Mouse (Mus musculus): ENCODE measurements at regions not wholly inside any gene's neighbourhood (a gene's known extent, or its start where the extent isn't known, plus 50 kb on each side); places are given as distances from the start of the nearest gene placed in this dataset.
A peak's percentile ranks its signal among the peaks of the same experiment; 100 is the strongest.
"Not testable (repeated sequence)": the region's sequence is repeated elsewhere in the genome, so short reads cannot be mapped to it uniquely, and the experiment has no call there.

DNA sequence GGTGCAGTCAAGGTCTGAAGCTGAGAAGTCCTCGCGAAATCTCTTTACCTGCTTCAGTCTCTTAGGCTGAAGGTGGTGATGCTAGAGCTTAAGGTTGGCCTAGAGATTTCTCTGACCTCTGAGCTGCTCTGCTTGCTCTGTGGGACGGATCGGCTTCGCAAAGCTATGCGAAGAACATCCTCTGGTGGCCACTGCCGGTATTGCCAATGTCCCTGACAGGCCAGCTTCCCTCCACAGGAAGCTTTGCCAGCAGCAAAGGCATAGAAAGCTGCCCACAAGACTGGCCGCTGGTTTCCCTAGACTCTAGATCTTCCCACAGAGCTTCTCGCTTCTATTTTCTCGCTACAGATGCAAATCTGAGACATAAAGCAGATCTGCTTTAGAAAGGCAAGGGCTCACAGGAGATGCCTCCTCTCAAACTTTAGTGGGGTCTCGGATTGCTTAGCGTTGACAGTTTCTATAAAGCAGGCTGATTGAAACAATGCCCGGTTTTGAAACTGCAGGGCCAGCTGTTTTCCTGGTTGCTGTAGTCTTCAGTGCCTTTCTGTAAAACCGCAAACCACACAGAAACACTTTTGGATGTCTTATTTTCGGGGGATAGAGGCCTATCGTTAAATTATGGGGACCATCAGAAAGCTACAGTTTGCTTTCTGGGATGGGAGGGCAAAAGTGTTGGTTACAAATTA, 153.7 kb downstream of the Car8 start:
- no peak overlapping the region; the same call in 1 of the 2 replicates for H3K27ac ChIP-seq
- no peak overlapping the region for H3K4me3 ChIP-seq
- H3K36me3 ChIP-seq: no peaks in the 10 kb centered on the region
- H3K4me2 ChIP-seq (replicated peaks): peak overlapping the region; percentile 48
- no peaks in the 10 kb centered on the region for H3K9me3 ChIP-seq
- H3K4me1 ChIP-seq: 0 out of 2 replicates have a peak, but pooled peaks cover 7% of the 10 kb centered on the region
- peak; percentile 87; the same call in 1 of the 2 replicates for ATAC-seq (ENCODE audit: low FRiP score, low read depth)
- 15% methylated on average over 16 of the region's 16 CpGs for WGBS
- H3K27me3 ChIP-seq: no peaks in the 10 kb centered on the region
- H3K9ac ChIP-seq: peak overlapping the region; percentile 50; the same call in 1 of the 2 replicates

- ATAC-seq (ENCODE audit: low FRiP score, low read depth): no peak
- Histone ChIP-seq H3K9me3 (0 out of 2 replicates have a peak, but pooled peaks cover 3% of the 10 kb centered on the region), H3K36me3 (no peaks in the 10 kb centered on the region), H3K4me3 (no peak overlapping the region), H3K27ac (no peak overlapping the region), H3K27me3 (no peaks in the 10 kb centered on the region), H3K9ac (no peak overlapping the region), H3K4me1 (no peaks in the 10 kb centered on the region), H3K4me2 (replicated peaks) (no peak overlapping the region)
- WGBS: 77% methylated on average over 4 of the region's 4 CpGs
Observed at GRCm38 (mm10) chr4:8079349-8079748, 159.5 kb downstream of the Car8 start.

- no peak overlapping the region for H3K4me2 ChIP-seq (replicated peaks)
- no peaks in the 10 kb centered on the region for H3K27me3 ChIP-seq
- H3K4me1 ChIP-seq: 0 out of 2 replicates have a peak, but pooled peaks cover 5% of the 10 kb centered on the region
- no peak overlapping the region for H3K4me3 ChIP-seq
- H3K9me3 ChIP-seq: 0 out of 2 replicates have a peak, but pooled peaks cover 3% of the 10 kb centered on the region
- H3K36me3 ChIP-seq: no peaks in the 10 kb centered on the region
- no peak overlapping the region for H3K27ac ChIP-seq
- ATAC-seq (ENCODE audit: low FRiP score, low read depth): peak; percentile 75
- H3K9ac ChIP-seq: no peak overlapping the region
- 25% methylated on average over 6 of the region's 6 CpGs for WGBS
Observed at GRCm38 (mm10) chr4:8072989-8073573, 165.8 kb downstream of the Car8 start.

DNA sequence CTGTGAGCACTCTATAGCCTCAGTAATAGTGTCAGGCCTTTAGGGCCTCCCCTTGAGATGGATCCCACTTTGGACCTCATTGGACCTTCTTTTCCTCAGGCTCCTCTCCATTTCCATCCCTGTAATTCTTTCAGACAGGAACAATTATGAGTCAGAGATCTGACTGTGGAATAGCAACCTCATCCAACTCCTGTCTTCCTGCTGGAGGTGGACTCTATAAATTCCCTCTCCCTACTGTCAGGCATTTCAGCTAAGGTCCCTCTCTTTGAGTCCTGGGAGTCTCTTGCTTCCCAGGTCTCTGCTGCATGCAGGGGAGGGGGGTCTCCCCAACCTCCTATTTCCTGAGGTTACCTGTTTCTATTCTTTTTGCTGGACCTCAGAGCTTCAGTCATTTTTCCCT, 168.1 kb downstream of the Car8 start:
- not testable (repeated sequence) for H3K27ac ChIP-seq; H3K9me3 ChIP-seq; H3K36me3 ChIP-seq; H3K4me2 ChIP-seq (replicated peaks); H3K27me3 ChIP-seq; H3K4me3 ChIP-seq; H3K4me1 ChIP-seq; H3K9ac ChIP-seq; ATAC-seq (ENCODE audit: low FRiP score, low read depth)

- ATAC-seq (ENCODE audit: low FRiP score, low read depth): no peak
Observed at GRCm38 (mm10) chr4:8068086-8068485, 170.8 kb downstream of the Car8 start.

GRCm38 (mm10) chr4:8041776-8042175, 197.1 kb downstream of the Car8 start:
- Histone ChIP-seq H3K4me1 (no peaks in the 10 kb centered on the region), H3K4me3 (no peak overlapping the region), H3K4me2 (replicated peaks) (no peak overlapping the region), H3K27me3 (no peaks in the 10 kb centered on the region), H3K9ac (no peak overlapping the region), H3K36me3 (no peaks in the 10 kb centered on the region), H3K27ac (no peak overlapping the region), H3K9me3 (peaks cover 6% of the 10 kb centered on the region)
- ATAC-seq (ENCODE audit: low FRiP score, low read depth): no peak
- whole genome bisulfite sequencing: 84% methylated on average over 4 of the region's 4 CpGs

More at GRCm38 (mm10) chr4:8068086-8068485, 170.8 kb downstream of the Car8 start:
- Histone ChIP-seq H3K4me2 (replicated peaks) (no peak overlapping the region), H3K9ac (no peak overlapping the region), H3K27me3 (no peaks in the 10 kb centered on the region), H3K4me3 (no peak overlapping the region), H3K9me3 (no peaks in the 10 kb centered on the region), H3K36me3 (no peaks in the 10 kb centered on the region), H3K4me1 (0 out of 2 replicates have a peak, but pooled peaks cover 2% of the 10 kb centered on the region), H3K27ac (no peak overlapping the region)
- 56% methylated on average over 2 of the region's 2 CpGs for WGBS

DNA sequence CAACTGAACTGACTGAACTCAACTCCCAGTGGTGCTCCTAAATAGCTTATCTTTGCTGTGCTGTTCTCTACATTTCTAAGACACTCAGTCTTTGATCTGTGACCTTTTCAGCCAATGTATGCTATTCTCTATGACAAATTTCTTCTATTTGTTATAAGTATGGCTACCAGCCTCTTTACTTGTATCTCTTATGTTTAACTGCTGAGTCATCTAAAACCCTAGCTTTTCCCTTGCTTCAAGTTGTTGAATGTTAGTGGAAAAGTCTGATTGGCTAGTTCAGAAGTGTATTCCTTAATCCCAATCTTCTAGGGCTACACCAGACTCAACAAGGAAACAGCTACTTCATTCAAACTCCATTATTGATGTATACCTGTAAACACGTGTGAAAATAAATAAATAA, 201.0 kb downstream of the Car8 start:
- no peak overlapping the region for H3K4me3 ChIP-seq
- H3K27me3 ChIP-seq: no peaks in the 10 kb centered on the region
- no peaks in the 10 kb centered on the region for H3K36me3 ChIP-seq
- no peaks in the 10 kb centered on the region for H3K4me1 ChIP-seq
- H3K27ac ChIP-seq: no peak overlapping the region
- no peak overlapping the region for H3K4me2 ChIP-seq (replicated peaks)
- WGBS: 87% methylated on average over 1 of the region's 1 CpGs
- H3K9ac ChIP-seq: no peak overlapping the region
- H3K9me3 ChIP-seq: peaks cover 6% of the 10 kb centered on the region
- no peak for ATAC-seq (ENCODE audit: low FRiP score, low read depth)

GRCm38 (mm10) chr4:8033402-8033801, 205.4 kb downstream of the Car8 start:
- 73% methylated on average over 1 of the region's 1 CpGs for WGBS
- H3K36me3 ChIP-seq; H3K4me1 ChIP-seq; ATAC-seq (ENCODE audit: low FRiP score, low read depth); H3K4me3 ChIP-seq; H3K27me3 ChIP-seq; H3K9me3 ChIP-seq; H3K9ac ChIP-seq; H3K4me2 ChIP-seq (replicated peaks); H3K27ac ChIP-seq: not testable (repeated sequence)

DNA sequence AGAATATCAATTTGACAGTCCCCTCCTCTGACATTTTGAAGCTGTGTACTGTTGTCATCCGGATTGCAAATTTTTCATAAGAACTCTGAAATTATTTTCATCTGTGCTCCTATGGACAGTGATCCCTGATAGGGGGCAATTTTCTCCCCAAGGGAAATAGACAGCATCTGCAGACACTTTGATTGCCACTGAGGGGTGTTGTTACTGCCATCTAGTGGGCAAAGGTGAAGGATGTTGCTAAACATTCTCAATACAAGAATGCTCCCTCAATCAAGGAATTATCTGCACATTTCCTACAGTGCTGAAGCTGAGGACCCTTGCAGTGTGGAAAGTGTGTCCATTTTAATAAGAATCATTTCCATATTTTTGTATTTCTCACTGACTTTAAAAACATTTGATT, 233.7 kb downstream of the Car8 start:
- ATAC-seq (ENCODE audit: low FRiP score, low read depth): no peak; the same call in 1 of the 2 replicates
- H3K27me3 ChIP-seq: no peaks in the 10 kb centered on the region
- H3K4me3 ChIP-seq: no peak overlapping the region
- H3K9ac ChIP-seq: no peak overlapping the region
- H3K4me2 ChIP-seq (replicated peaks): no peak overlapping the region
- no peaks in the 10 kb centered on the region for H3K36me3 ChIP-seq
- 15% methylated on average over 1 of the region's 1 CpGs for WGBS
- peaks cover 3% of the 10 kb centered on the region; the same call in 1 of the 2 replicates for H3K9me3 ChIP-seq
- no peak overlapping the region for H3K27ac ChIP-seq
- no peaks in the 10 kb centered on the region for H3K4me1 ChIP-seq

- Histone ChIP-seq H3K4me3 (no peak overlapping the region), H3K36me3 (no peaks in the 10 kb centered on the region), H3K27me3 (no peaks in the 10 kb centered on the region), H3K4me1 (no peaks in the 10 kb centered on the region), H3K27ac (no peak overlapping the region), H3K9me3 (no peaks in the 10 kb centered on the region), H3K9ac (no peak overlapping the region), H3K4me2 (replicated peaks) (no peak overlapping the region)
- ATAC-seq (ENCODE audit: low FRiP score, low read depth): no peak
Observed at GRCm38 (mm10) chr4:7997575-7997953, 241.3 kb downstream of the Car8 start.

DNA sequence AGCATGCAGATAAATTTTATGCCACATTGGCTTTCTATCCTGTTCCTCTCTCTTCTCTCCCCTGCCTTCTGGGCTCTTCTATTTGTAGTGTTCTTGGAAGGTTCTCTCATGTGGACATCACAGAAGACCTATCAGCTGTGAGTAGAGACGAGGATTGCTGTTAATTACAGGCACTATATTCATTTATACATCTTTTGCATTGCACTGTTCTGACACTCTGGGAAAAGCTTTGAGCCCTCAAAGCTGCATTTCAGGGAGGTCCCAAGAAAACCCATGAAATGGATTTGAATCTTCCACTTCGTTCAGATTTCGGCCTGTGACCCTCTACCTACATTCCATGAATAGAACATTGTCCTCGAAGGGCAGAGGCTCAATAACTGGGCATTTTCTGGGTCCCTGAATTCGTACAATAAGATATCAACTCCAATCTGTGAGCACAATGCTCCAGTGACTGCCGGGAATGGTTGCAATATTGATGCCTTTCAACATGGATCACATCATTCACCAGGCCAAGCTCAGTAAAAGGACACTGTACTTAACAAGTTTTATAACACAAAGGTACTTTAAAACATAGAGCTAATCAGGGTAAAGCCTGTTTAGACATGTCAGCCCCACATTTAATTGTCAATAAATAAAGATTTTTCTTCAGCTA, 241.8 kb downstream of the Car8 start:
- H3K4me3 ChIP-seq: no peak overlapping the region
- no peak overlapping the region for H3K9ac ChIP-seq
- no peaks in the 10 kb centered on the region for H3K9me3 ChIP-seq
- WGBS: 81% methylated on average over 6 of the region's 6 CpGs
- H3K27me3 ChIP-seq: no peaks in the 10 kb centered on the region
- ATAC-seq (ENCODE audit: low FRiP score, low read depth): no peak
- no peak overlapping the region for H3K27ac ChIP-seq
- no peaks in the 10 kb centered on the region for H3K36me3 ChIP-seq
- no peak overlapping the region for H3K4me2 ChIP-seq (replicated peaks)
- no peaks in the 10 kb centered on the region for H3K4me1 ChIP-seq

DNA sequence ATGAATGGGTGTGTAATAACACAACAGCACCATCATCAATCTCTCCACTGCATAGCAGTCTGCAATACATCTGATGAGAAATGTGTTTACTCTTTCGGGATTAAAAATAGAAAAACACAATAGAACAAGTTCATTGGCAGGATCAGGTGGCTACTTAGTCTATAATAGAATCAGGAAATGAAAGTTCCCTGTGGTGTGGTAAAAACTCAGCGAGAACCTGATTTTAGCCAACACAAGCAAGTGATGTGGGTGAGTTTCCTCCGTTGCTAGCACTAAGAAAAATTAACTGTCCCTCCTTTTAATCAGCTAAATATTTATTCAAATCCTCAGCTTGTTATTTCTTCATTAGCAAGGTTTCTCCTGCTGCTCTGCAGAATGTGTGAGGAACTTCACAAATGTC, 245.9 kb downstream of the Car8 start:
- Histone ChIP-seq H3K36me3 (no peaks in the 10 kb centered on the region), H3K9me3 (no peaks in the 10 kb centered on the region), H3K27ac (no peak overlapping the region), H3K4me3 (no peak overlapping the region), H3K4me2 (replicated peaks) (no peak overlapping the region), H3K27me3 (no peaks in the 10 kb centered on the region), H3K9ac (no peak overlapping the region), H3K4me1 (no peaks in the 10 kb centered on the region)
- 62% methylated on average over 3 of the region's 3 CpGs for WGBS
- ATAC-seq (ENCODE audit: low FRiP score, low read depth): no peak
